Mouse (Mus musculus) splenic B cell, adult 2 months (primary cell): ENCODE results near the gene Ddost.
"Not testable (repeated sequence)": the region's sequence is repeated elsewhere in the genome, so short reads cannot be mapped to it uniquely, and the experiment has no call there.

Source experiments
- DNase-seq: peaks from one replicate; pipeline ENCODE4 v3.0.0-alpha.2; 2011; ENCODE audit warnings: low read depth, low spot score
- H3K27me3 ChIP-seq: 2 replicates; pipeline ENCODE4 v1.6.1; 2012; ENCODE audit warnings: mild to moderate bottlenecking, low read length, moderate library complexity, mixed read lengths; ENCODE audit not compliant: control insufficient read depth, poor library complexity, insufficient read depth, severe bottlenecking
- H3K36me3 ChIP-seq: 2 replicates; pipeline ENCODE4 v1.6.1; 2012; ENCODE audit warnings: mild to moderate bottlenecking, low read length, moderate library complexity, mixed read lengths; ENCODE audit not compliant: control insufficient read depth, poor library complexity, insufficient read depth, severe bottlenecking

The Ddost gene

DNA sequence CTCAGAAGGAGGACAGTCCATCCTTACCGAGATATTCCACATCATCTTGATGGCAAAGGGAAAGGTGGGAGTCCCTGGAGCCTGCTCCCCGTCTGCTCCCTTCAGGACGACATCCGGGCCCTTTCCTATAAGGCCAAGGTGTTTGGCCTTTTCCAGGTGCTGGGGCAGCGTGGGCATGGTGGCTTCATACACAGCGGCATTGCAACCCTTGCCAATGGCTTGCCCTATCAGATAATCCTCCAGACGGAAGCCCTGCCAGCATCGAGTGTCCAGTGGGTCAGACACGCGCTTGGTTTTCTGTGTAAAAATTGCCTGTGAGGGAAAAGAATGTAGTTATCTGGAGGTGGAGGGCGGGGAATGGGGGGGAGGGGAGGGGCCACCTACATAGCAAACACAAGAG is 16.2 kb downstream of the Ddost start:
- DNase-seq: no peak
- Histone ChIP-seq H3K36me3 (peaks cover 2% of the 10 kb centered on the region; the same call in 1 of the 2 replicates), H3K27me3 (no peaks in the 10 kb centered on the region)

DNA sequence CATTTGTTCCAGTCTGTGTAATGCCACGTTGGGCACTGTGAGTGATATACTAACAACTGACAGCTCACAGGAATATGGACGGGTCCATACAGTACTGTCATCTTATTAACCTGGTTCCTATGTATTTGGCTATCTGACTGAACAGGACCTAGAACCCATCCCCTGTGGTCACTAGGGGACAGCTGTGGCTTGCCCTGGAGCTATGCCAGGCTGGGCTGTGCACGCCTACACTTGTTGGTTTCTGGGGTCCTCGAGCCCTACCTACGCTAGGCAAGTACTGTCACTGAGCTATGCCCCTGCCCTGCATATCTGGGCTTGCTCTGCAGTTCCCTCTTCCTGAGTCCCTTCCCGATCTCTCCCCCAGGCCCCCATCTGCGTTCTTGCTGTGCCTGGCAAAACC is 17.0 kb downstream of the Ddost start:
- DNase-seq: no peak
- H3K36me3 ChIP-seq: peaks cover 2% of the 10 kb centered on the region; the same call in 1 of the 2 replicates
- H3K27me3 ChIP-seq: no peaks in the 10 kb centered on the region

DNA sequence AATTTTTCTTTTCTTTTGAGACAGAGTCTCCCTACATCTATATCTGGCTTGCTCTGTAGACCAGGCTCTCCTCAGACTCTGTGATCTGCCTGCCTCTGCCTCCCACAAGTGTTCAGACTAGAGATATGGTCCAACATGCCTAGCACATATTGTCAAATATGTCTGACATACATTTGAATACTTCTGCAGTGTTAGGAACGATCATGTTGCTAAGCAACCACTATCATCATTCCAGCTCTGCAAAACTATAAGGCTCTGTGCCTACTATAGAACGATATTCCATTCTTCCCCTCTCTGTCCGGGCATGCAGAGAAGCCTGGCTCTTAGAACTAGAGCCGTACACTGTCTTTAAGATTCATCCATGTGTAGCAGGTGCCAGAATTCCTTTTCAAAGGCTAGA is 18.2 kb downstream of the Ddost start:
- no peak for DNase-seq
- H3K36me3 ChIP-seq: no peaks in the 10 kb centered on the region; the same call in 1 of the 2 replicates
- no peaks in the 10 kb centered on the region for H3K27me3 ChIP-seq

DNA sequence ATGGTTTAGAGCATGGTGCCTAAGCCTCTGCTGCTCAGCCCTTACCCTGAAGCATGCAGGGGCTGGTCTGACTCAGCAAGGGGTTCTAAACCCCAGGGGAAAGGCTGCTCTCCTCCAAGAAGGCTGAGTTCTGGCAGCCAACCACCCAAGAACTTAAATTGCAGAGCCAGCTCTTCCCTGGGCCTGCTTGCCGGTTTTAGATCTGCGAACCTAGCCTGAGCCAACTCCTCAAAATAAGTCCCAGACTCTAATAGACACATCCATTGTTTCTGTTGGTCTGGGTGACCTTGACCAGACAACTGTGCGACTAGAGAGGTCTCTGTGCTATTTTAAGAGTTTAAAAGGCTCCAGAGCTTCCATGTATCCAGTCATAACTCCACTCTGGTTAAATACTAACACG is 19.2 kb downstream of the Ddost start:
- Histone ChIP-seq H3K36me3 (no peaks in the 10 kb centered on the region; the same call in 1 of the 2 replicates), H3K27me3 (no peaks in the 10 kb centered on the region)
- DNase-seq: no peak

DNA sequence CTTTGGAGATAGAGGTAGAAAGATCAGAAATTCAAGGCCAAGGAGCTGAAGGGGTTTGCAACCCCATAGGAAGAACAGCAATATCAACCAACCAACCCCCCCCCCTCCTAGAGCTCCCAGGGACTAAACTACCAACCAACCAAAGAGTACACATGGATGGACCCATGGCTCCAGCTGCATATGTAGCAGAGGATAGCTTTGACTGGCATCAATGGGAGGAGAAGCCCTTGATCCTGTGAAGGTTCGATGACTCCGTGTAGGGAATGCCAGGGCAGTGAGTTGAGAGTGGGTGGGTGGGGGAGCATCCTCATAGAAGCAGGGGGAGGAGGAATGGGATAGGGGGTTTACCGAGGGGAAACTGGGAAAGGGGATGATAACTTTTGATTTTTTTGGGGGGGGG is 19.9 kb downstream of the Ddost start:
- Histone ChIP-seq H3K27me3 (no peaks in the 10 kb centered on the region), H3K36me3 (no peaks in the 10 kb centered on the region; the same call in 1 of the 2 replicates)

DNA sequence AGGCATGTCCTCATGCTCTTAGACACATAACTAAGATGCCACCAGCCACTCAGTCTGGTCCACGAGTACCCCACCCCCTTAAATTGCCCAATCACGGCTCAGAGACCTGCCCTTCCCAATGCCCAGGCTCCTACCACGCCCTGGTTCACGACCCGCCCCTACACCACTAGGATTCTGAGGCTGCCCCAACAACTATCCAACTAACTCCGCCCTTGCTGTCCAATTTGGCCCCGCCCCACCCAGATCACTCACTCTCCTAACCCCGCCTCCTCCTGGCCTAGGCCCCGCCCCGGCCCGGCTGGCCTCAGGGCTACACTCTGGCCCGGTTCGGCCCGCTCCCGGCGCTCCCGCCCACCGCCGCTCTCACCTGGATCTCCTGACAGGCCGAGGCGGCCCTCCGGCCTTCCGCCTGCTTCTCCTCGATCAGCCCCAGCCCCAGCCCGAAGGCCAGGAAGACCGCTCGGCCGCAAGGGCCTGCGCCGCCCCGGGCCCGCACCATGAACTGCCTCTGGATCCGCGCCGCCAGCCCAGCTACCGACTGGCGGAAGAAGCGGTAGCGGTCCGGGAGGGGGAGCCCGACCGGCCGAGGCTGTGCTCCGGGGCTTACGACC is 21.0 kb downstream of the Ddost start:
- DNase-seq: peak; percentile 93
- no peaks in the 10 kb centered on the region for H3K27me3 ChIP-seq
- H3K36me3 ChIP-seq: no peaks in the 10 kb centered on the region

More for the DNA sequence above, 19.9 kb downstream of the Ddost start:
- no peak for DNase-seq

DNA sequence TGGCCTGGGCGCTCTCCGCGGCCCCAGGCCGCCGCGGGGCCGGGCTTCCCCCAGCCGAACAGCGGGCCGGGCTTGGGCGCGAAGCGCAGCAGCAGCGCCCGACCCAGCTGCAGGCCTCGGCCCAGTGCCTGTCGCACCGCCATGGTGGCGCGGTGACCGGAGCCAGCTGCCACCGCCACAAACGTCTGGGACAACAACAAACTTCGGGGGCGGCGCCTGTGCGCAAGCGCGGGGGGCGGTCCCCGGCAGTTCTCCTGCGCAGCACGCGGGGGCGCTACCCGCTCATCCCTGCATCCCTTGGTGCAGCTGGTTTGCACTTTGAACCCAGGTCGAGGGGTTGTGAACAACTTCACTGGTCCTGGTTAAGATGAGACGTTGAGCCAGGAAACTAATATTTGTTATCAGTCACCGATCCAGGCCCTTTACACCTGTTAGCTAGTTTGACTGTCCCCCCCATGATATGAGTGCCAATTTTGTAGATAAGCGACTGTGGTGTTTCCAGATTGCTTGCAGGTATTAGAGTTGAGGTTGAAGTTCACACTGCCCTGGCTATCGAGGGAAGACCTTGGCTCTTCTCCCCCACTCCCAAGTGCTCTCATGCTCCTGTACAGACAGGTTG is 21.7 kb downstream of the Ddost start, which contains the start of gene Pink1:
Gene Pink1 (minus strand): TSS at position 231 of the 619 bp plus-strand sequence.
- no peaks in the 10 kb centered on the region for H3K27me3 ChIP-seq
- H3K36me3 ChIP-seq: no peaks in the 10 kb centered on the region
- peak; percentile 90 for DNase-seq

DNA sequence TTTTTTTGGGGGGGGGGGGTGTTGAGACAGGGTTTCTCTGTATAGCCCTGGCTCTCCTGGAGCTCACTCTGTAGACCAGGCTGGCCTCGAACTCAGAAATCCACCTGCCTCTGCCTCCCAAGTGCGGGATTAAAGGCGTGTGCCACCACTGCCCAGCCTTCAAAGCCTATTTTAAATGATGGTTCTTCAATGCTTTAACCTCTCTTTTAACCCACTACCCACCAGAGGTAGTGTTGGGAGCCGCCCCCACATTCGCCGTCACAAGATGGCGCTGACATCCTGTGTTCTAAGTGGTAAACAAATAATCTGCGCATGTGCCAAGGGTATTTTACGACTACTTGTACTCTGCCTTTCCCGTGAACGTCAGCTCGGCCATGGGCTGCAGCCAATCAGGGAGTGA is 22.6 kb downstream of the Ddost start:
- peak; percentile 49 for DNase-seq
- not testable (repeated sequence) for H3K27me3 ChIP-seq, H3K36me3 ChIP-seq

DNA sequence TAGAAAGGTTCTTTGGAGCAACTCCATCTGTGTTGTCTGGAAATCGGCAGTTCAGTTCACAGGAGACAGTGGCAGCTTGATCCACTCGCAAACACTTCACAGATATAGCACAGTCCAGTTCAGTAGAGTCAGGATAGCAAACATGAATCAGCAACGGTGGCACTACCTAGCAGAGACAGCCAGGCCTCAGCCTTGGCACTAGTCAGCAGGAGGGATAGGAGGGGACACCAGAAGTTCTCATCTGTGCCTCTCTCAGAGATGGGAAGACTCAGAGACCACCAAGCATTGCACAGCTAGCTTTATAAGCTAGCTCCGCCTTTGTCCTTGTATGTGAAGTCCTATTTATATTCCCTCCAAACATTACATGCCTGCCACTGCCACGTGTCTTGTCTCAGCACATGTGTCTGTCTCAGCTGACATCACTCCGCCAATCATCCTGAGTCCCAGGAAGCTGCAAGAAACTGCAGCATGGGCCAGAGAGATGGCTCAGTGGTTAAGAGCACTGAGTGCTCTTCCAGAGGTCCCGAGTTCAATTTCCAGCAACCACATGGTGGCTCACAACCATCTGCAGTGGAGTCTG is 23.5 kb downstream of the Ddost start:
- Histone ChIP-seq H3K36me3 (no peaks in the 10 kb centered on the region), H3K27me3 (no peaks in the 10 kb centered on the region)
- peak; percentile 39 for DNase-seq

DNA sequence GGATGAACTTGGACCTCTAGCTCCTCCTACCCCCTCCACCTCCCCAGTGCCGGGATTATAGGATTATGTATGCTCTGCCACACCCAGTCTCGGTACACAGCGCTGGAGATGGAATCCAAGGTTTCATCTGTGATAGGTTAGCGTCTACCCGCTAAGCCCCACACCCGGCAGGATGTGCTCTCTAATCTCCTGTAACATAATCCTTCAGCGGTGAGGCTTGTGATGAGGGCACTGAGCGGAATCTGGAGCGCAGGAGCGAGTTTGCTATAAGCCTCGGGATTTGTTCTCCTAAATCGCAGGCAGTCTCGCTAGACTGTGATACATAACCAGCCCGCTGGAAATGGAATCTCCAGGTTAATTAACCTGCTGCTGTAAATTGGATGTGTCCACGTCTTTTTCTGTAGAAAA is 25.7 kb downstream of the Ddost start:
- no peaks in the 10 kb centered on the region for H3K27me3 ChIP-seq
- DNase-seq: no peak
- H3K36me3 ChIP-seq: no peaks in the 10 kb centered on the region

DNA sequence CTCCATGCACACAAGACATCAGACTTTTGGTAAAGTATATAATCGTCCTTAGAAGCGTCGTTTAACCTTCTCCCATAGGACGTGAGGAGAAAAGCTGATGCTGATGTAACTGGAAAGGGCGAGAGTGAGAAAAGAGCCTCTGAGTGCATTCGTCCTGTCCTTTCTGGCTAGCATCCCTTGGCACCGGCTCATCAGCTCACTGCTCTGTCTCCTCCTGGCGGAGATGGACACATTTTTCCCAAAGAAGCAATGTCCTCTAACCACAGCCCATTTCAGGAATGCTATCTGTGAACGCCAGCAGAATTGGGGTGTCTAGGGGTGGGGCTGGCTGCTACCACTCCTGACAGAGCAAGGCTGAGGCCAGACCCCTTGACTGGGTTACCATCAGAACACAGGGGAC is 27.1 kb downstream of the Ddost start:
- no peak for DNase-seq
- Histone ChIP-seq H3K27me3 (no peaks in the 10 kb centered on the region), H3K36me3 (no peaks in the 10 kb centered on the region)

DNA sequence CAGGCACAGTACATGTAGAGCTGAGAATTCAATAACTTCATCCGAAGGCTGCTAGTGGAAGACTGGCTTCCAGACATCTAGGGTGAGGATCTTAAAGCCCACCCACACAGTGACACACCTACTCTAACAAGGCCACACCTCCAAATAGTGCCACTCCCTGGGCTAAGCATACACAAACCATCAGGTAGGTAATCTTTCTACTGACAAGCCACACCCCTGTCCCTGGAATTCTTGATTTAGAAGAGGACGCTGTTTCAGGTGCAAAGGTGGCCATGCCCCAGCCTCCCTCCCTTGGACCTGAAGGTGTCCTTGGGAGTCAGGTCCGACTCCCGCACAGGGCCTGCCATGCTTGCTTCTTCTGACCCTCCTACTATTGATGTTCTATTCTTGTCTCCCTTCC is 28.6 kb downstream of the Ddost start:
- no peak for DNase-seq
- H3K27me3 ChIP-seq: no peaks in the 10 kb centered on the region
- no peaks in the 10 kb centered on the region for H3K36me3 ChIP-seq

DNA sequence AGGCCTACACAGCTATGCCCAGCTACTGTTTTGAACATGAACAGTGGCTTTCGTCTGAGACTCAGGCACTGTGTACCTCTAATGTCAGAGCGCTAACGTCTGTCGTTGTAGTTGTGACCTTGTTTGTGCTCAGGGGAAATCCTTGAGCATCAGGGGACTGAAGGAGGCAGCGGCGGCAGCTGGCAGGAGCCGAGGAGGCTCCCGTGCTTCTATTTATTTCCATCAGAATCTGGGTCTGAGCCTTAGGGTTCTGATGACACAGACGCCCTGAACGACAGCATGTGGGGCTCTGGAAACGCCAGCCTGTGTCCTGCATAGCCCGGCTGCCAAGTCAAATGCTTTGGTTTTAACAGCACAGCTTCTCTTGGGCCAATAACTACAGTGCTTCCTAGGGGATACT is 30.5 kb downstream of the Ddost start:
- DNase-seq: no peak
- Histone ChIP-seq H3K36me3 (no peaks in the 10 kb centered on the region), H3K27me3 (no peaks in the 10 kb centered on the region)

DNA sequence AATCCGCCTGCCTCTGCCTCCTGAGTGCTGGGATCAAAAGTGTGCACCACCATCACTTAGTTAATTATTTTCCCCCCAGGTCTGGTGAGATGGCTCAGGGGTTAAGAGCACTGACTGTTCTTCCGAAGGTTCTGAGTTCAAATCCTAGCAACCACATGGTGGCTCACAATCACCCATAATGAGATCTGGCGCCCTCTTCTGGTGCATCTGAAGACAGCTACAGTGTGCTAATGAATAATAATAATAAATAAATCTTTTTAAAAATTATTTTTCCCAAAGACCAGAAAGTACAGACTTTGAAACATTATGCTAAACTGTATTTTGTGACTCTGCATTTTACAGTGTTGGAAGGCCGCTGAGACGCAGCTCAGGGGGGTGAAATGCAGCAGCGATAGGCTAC is 31.1 kb downstream of the Ddost start:
- no peak for DNase-seq
- Histone ChIP-seq H3K36me3 (no peaks in the 10 kb centered on the region), H3K27me3 (no peaks in the 10 kb centered on the region)

DNA sequence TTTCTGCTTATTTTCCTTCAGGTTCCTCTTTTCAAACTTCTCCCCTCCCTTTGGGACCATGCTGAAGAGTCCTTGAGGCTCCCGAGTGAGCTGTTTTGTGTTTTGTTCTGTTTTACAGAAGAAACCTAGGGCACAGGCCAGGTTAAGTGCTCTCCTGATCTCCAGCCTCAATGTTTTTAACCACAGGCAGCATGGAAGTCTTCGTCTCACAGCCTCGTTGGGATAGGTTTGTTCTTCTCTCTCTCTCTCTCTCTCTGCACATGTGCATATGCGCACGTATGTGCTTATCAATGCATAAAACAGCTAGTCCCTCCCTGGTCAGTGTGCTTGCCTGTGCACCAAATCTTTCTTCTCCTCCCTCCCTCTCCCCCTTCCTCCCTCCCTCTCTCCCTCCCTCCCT is 32.3 kb downstream of the Ddost start:
- H3K36me3 ChIP-seq: no peaks in the 10 kb centered on the region
- no peaks in the 10 kb centered on the region for H3K27me3 ChIP-seq
- DNase-seq: no peak
